ENCODE assay signal across 8 mouse cellular contexts in genomic region chr11:69322693-69323471, GRCm38 (mm10). TPM values are rescaled to one million over a fixed set of nuclear protein-coding genes. Genes with fewer than 3 reads are reported as not detected.
DNase-seq lines count a peak whose midpoint lies in the region; ATAC-seq lines count a peak whose summit lies in the region.

No protein-coding gene starts in this region.

- peak; percentile 49 for DNase-seq in cerebellum, adult 9-10 months
- DNase-seq in cerebellum, postnatal 10 days = no peak
- peak; percentile 48 for DNase-seq in 416B (ENCODE audit: low read depth)
- DNase-seq in limb, embryonic 10.5 days (ENCODE audit: low spot score) = no peak
- DNase-seq in retina, postnatal 1 day = peak; percentile 29
- DNase-seq in adrenal gland, postnatal 10 days = no peak
- DNase-seq in left cerebral cortex, postnatal 4 days = no peak

- H3K4me1 ChIP-seq in embryonic facial prominence, embryonic 15.5 days = peaks cover 44% of the 10 kb centered on the region
- peaks cover 48% of the 10 kb centered on the region for H3K4me1 ChIP-seq in limb, embryonic 10.5 days

- WGBS in embryonic facial prominence, embryonic 15.5 days = 23% methylated on average over 18 of the region's 18 CpGs
- 36% methylated on average over 18 of the region's 18 CpGs for WGBS in limb, embryonic 10.5 days

- peaks cover 14% of the 10 kb centered on the region for H3K27me3 ChIP-seq in embryonic facial prominence, embryonic 15.5 days
- peaks cover 18% of the 10 kb centered on the region for H3K27me3 ChIP-seq in limb, embryonic 10.5 days (ENCODE audit: low read depth, poor library complexity, severe bottlenecking)

- peak overlapping the region; percentile 88 for H3K27ac ChIP-seq in embryonic facial prominence, embryonic 15.5 days (replicated peaks)
- H3K27ac ChIP-seq in limb, embryonic 10.5 days = peak overlapping the region; percentile 94

- H3K4me2 ChIP-seq in embryonic facial prominence, embryonic 15.5 days (replicated peaks) = peak overlapping the region; percentile 84

- no peak for ATAC-seq in embryonic facial prominence, embryonic 15.5 days (ENCODE audit: insufficient number of reproducible peaks, low FRiP score, low TSS enrichment, low read depth)

- peak overlapping the region; percentile 67 for H3K4me3 ChIP-seq in embryonic facial prominence, embryonic 15.5 days (replicated peaks)
- peak overlapping the region; percentile 72 for H3K4me3 ChIP-seq in limb, embryonic 10.5 days

- H3K9me3 ChIP-seq in embryonic facial prominence, embryonic 15.5 days (replicated peaks) = no peaks in the 10 kb centered on the region
- H3K9me3 ChIP-seq in limb, embryonic 10.5 days (replicated peaks) = no peaks in the 10 kb centered on the region

- intact Hi-C loops in left cerebral cortex, postnatal 4 days (cut with DNase I) = no loop called here

- peak overlapping the region; percentile 63 for H3K9ac ChIP-seq in embryonic facial prominence, embryonic 15.5 days

- H3K36me3 ChIP-seq in embryonic facial prominence, embryonic 15.5 days = peaks cover 32% of the 10 kb centered on the region
- peaks cover 33% of the 10 kb centered on the region for H3K36me3 ChIP-seq in limb, embryonic 10.5 days

RNA-seq across cellular contexts. Expression of gene Cntrob, which starts 0.7 kb away (rescaled TPM):
- 22.6 and 27.8 TPM in 2 replicates for polyA plus RNA-seq in embryonic facial prominence, embryonic 15.5 days (2015; fragmentation: Nextera tagmentation; extraction: Ambion mirVana)
- 28.9 and 36.2 TPM in 2 replicates for polyA plus RNA-seq in limb, embryonic 10.5 days (2016; fragmentation: Nextera tagmentation; extraction: Ambion mirVana)
- total RNA-seq in adrenal gland, postnatal 10 days (2021) = 10 to 100 TPM in 1 of 2 experiments, 1 to 10 TPM in 1; 7.8 to 12.6 TPM
- 10 to 100 TPM; 23.9 to 25.2 TPM for total RNA-seq in left cerebral cortex, postnatal 4 days (2021)

RNA-seq across cellular contexts. Expression of gene Trappc1, which starts 0.9 kb away (rescaled TPM):
- 150 and 156 TPM in 2 replicates for polyA plus RNA-seq in embryonic facial prominence, embryonic 15.5 days (2015; fragmentation: Nextera tagmentation; extraction: Ambion mirVana)
- polyA plus RNA-seq in limb, embryonic 10.5 days (2016; fragmentation: Nextera tagmentation; extraction: Ambion mirVana) = 135 and 144 TPM in 2 replicates
- total RNA-seq in adrenal gland, postnatal 10 days (2021) = 10 to 100 TPM; 75.1 to 78.6 TPM
- total RNA-seq in left cerebral cortex, postnatal 4 days (2021) = 10 to 100 TPM; 67.1 to 69.1 TPM

RNA-seq across cellular contexts. Expression of gene Kcnab3, which starts 3.2 kb away (rescaled TPM):
- polyA plus RNA-seq in embryonic facial prominence, embryonic 15.5 days (2015; fragmentation: Nextera tagmentation; extraction: Ambion mirVana) = 2.8 and 3.0 TPM in 2 replicates
- 0.93 and 1.4 TPM in 2 replicates for polyA plus RNA-seq in limb, embryonic 10.5 days (2016; fragmentation: Nextera tagmentation; extraction: Ambion mirVana)
- 1 to 10 TPM; 5.1 to 7.9 TPM for total RNA-seq in adrenal gland, postnatal 10 days (2021)
- total RNA-seq in left cerebral cortex, postnatal 4 days (2021) = 10 to 100 TPM in 1 of 2 experiments, 1 to 10 TPM in 1; 8.8 to 12.6 TPM

RNA-seq across cellular contexts. Expression of gene Rnf227, which starts 17.4 kb away (rescaled TPM):
- 24.5 and 24.7 TPM in 2 replicates for polyA plus RNA-seq in embryonic facial prominence, embryonic 15.5 days (2015; fragmentation: Nextera tagmentation; extraction: Ambion mirVana)
- 14.2 and 20.6 TPM in 2 replicates for polyA plus RNA-seq in limb, embryonic 10.5 days (2016; fragmentation: Nextera tagmentation; extraction: Ambion mirVana)
- total RNA-seq in adrenal gland, postnatal 10 days (2021) = 1 to 10 TPM; 4.2 to 7.2 TPM
- 10 to 100 TPM; 77.3 to 89.1 TPM for total RNA-seq in left cerebral cortex, postnatal 4 days (2021)

RNA-seq across cellular contexts. Expression of gene Chd3, which starts 46.3 kb away (rescaled TPM):
- 88.3 and 91.8 TPM in 2 replicates for polyA plus RNA-seq in embryonic facial prominence, embryonic 15.5 days (2015; fragmentation: Nextera tagmentation; extraction: Ambion mirVana)
- polyA plus RNA-seq in limb, embryonic 10.5 days (2016; fragmentation: Nextera tagmentation; extraction: Ambion mirVana) = 35.1 and 70.5 TPM in 2 replicates
- 100 to 1,000 TPM in 1 of 2 experiments, 10 to 100 TPM in 1; 93.8 to 128 TPM for total RNA-seq in adrenal gland, postnatal 10 days (2021)
- 100 to 1,000 TPM; 552 to 572 TPM for total RNA-seq in left cerebral cortex, postnatal 4 days (2021)

Comparison
In these comparisons a context has a peak if more than half of its experiments do, and no peak if none do; other contexts are left out.
1. DNase-seq: peak in cerebellum, adult 9-10 months (single experiment), 416B (single experiment) and retina, postnatal 1 day (single experiment); none in cerebellum, postnatal 10 days (0 of 2), limb, embryonic 10.5 days (single experiment), adrenal gland, postnatal 10 days (single experiment) and left cerebral cortex, postnatal 4 days (single experiment).